Mouse (Mus musculus) forebrain, embryonic 12.5 days (tissue): Measurements from ENCODE around the gene Gm10277. TPM values are rescaled to one million over a fixed set of nuclear protein-coding genes. Genes with fewer than 3 reads are reported as not detected.

ENCODE experiments used
- ATAC-seq: fragments of 200-750 bp; cut with Nextera tagmentation; 2 replicates; pipeline ENCODE4 v1.8.0; 2017; ENCODE audit warnings: moderate TSS enrichment; ENCODE audit not compliant: low FRiP score
- H3K27ac ChIP-seq: fragments of 300-500 bp; sonication (generic); 2 replicates; pipeline ENCODE4 v1.5.1; 2016; ENCODE audit warnings: mild to moderate bottlenecking
- H3K27me3 ChIP-seq: fragments of 300-500 bp; sonication (generic); 2 replicates; pipeline ENCODE4 v1.6.1; 2016; ENCODE audit warnings: mild to moderate bottlenecking
- H3K36me3 ChIP-seq: fragments of 300-500 bp; sonication (generic); replicated peaks from 2 replicates; pipeline ENCODE4 v1.6.1; 2016; ENCODE audit warnings: mild to moderate bottlenecking
- H3K4me1 ChIP-seq: fragments of 300-500 bp; sonication (generic); 2 replicates; pipeline ENCODE4 v1.6.1; 2016
- H3K4me2 ChIP-seq: fragments of 300-500 bp; sonication (generic); 2 replicates; pipeline ENCODE4 v1.6.1; 2016; ENCODE audit warnings: mild to moderate bottlenecking, moderate library complexity
- H3K4me3 ChIP-seq: fragments of 300-500 bp; sonication (generic); replicated peaks from 2 replicates; pipeline ENCODE4 v1.5.1; 2016; ENCODE audit warnings: mild to moderate bottlenecking
- H3K9ac ChIP-seq: fragments of 300-500 bp; sonication (generic); 2 replicates; pipeline ENCODE4 v1.6.1; 2016; ENCODE audit warnings: mild to moderate bottlenecking
- H3K9me3 ChIP-seq: fragments of 300-500 bp; sonication (generic); 2 replicates; pipeline ENCODE4 v1.6.1; 2016
- WGBS: fragments of 180-500 bp; shearing (Covaris S2); methylation state at CpG from one replicate; pipeline ENCODE4 v1.1.7; 2016; 5-methylcytosine and 5-hydroxymethylcytosine counted together
- polyA plus RNA-seq: library from polyadenylated mRNA; unstranded; fragments of >200 nt; fragmentation: Nextera tagmentation; extraction: Ambion mirVana; gene quantifications from 2 replicates; pipeline ENCODE4 v1.2.1, GENCODE M21; 2016

The Gm10277 gene
- polyA plus RNA-seq, 1 experiment from 2014 or later, result 2.9 TPM

- no peak overlapping the region for H3K4me2 ChIP-seq
- peaks cover 61% of the 10 kb centered on the region for H3K36me3 ChIP-seq
- WGBS, result 13% methylated on average over 8 of the region's 8 CpGs
- no peak overlapping the region for H3K27ac ChIP-seq
- no peak overlapping the region for H3K4me3 ChIP-seq
- ATAC-seq, result no peak
- H3K27me3 ChIP-seq, result peaks cover 25% of the 10 kb centered on the region
- H3K4me1 ChIP-seq, result peaks cover 16% of the 10 kb centered on the region
- H3K9me3 ChIP-seq, result no peaks in the 10 kb centered on the region
- H3K9ac ChIP-seq, result no peak overlapping the region
Observed at GRCm38 (mm10) chr11:77821648-77822047, 34.1 kb upstream of the Gm10277 start.

- WGBS, result 22% methylated on average over 3 of the region's 3 CpGs
- 0 out of 2 replicates have a peak, but pooled peaks have one; percentile 58 for ATAC-seq
Observed at GRCm38 (mm10) chr11:77816003-77816402, 28.5 kb upstream of the Gm10277 start.

GRCm38 (mm10) chr11:77813969-77814368 is 26.4 kb upstream of the Gm10277 start:
- H3K27me3 ChIP-seq, result no peaks in the 10 kb centered on the region
- ATAC-seq, result no peak
- peaks cover 22% of the 10 kb centered on the region for H3K36me3 ChIP-seq
- no peak overlapping the region for H3K4me2 ChIP-seq
- WGBS, result 89% methylated on average over 2 of the region's 2 CpGs
- no peak overlapping the region for H3K27ac ChIP-seq
- H3K4me1 ChIP-seq, result peaks cover 4% of the 10 kb centered on the region; the same call in 1 of the 2 replicates
- no peak overlapping the region for H3K9ac ChIP-seq
- H3K9me3 ChIP-seq, result no peaks in the 10 kb centered on the region
- H3K4me3 ChIP-seq, result no peak overlapping the region

More at GRCm38 (mm10) chr11:77816003-77816402, 28.5 kb upstream of the Gm10277 start:
- Histone ChIP-seq H3K36me3 (peaks cover 40% of the 10 kb centered on the region), H3K9me3 (no peaks in the 10 kb centered on the region), H3K4me3 (no peak overlapping the region), H3K27me3 (no peaks in the 10 kb centered on the region), H3K9ac (no peak overlapping the region), H3K4me2 (no peak overlapping the region), H3K4me1 (no peaks in the 10 kb centered on the region), H3K27ac (no peak overlapping the region)

GRCm38 (mm10) chr11:77810018-77810417 is 22.5 kb upstream of the Gm10277 start:
- WGBS, result 93% methylated on average over 6 of the region's 6 CpGs
- no peak for ATAC-seq

GRCm38 (mm10) chr11:77809215-77809614 is 21.7 kb upstream of the Gm10277 start:
- Histone ChIP-seq H3K36me3 (peaks cover 8% of the 10 kb centered on the region; the same call in 1 of the 2 replicates), H3K9ac (no peak overlapping the region), H3K4me2 (no peak overlapping the region), H3K27me3 (no peaks in the 10 kb centered on the region), H3K4me1 (peaks cover 37% of the 10 kb centered on the region), H3K27ac (no peak overlapping the region), H3K9me3 (no peaks in the 10 kb centered on the region), H3K4me3 (no peak overlapping the region)
- ATAC-seq, result no peak
- 71% methylated on average over 4 of the region's 4 CpGs for WGBS

More at GRCm38 (mm10) chr11:77810018-77810417, 22.5 kb upstream of the Gm10277 start:
- H3K27ac ChIP-seq, result no peak overlapping the region
- H3K4me1 ChIP-seq, result peaks cover 34% of the 10 kb centered on the region
- no peak overlapping the region for H3K9ac ChIP-seq
- H3K4me3 ChIP-seq, result no peak overlapping the region
- no peaks in the 10 kb centered on the region for H3K9me3 ChIP-seq
- peaks cover 8% of the 10 kb centered on the region; the same call in 1 of the 2 replicates for H3K36me3 ChIP-seq
- H3K27me3 ChIP-seq, result no peaks in the 10 kb centered on the region
- H3K4me2 ChIP-seq, result no peak overlapping the region

- 6% methylated on average over 5 of the region's 5 CpGs for WGBS
- H3K9ac ChIP-seq, result no peak overlapping the region
- no peak overlapping the region; the same call in 1 of the 2 replicates for H3K4me2 ChIP-seq
- peaks cover 37% of the 10 kb centered on the region for H3K4me1 ChIP-seq
- H3K36me3 ChIP-seq, result peaks cover 8% of the 10 kb centered on the region; the same call in 1 of the 2 replicates
- H3K27ac ChIP-seq, result 0 out of 2 replicates have a peak overlapping the region, but pooled peaks have one; percentile 14
- no peaks in the 10 kb centered on the region for H3K27me3 ChIP-seq
- ATAC-seq, result no peak
- no peaks in the 10 kb centered on the region for H3K9me3 ChIP-seq
- H3K4me3 ChIP-seq, result no peak overlapping the region
Observed at GRCm38 (mm10) chr11:77808051-77808465, 20.5 kb upstream of the Gm10277 start.

GRCm38 (mm10) chr11:77806855-77807254 is 19.3 kb upstream of the Gm10277 start:
- Histone ChIP-seq H3K4me3 (no peak overlapping the region), H3K36me3 (no peaks in the 10 kb centered on the region), H3K27ac (no peak overlapping the region), H3K4me2 (no peak overlapping the region), H3K4me1 (peaks cover 40% of the 10 kb centered on the region), H3K9ac (no peak overlapping the region), H3K27me3 (no peaks in the 10 kb centered on the region), H3K9me3 (no peaks in the 10 kb centered on the region)
- no peak for ATAC-seq
- 85% methylated on average over 6 of the region's 6 CpGs for WGBS

GRCm38 (mm10) chr11:77806218-77806617 is 18.7 kb upstream of the Gm10277 start:
- H3K27me3 ChIP-seq, result no peaks in the 10 kb centered on the region
- H3K36me3 ChIP-seq, result no peaks in the 10 kb centered on the region
- ATAC-seq, result no peak
- H3K27ac ChIP-seq, result 0 out of 2 replicates have a peak overlapping the region, but pooled peaks have one; percentile 16
- peaks cover 43% of the 10 kb centered on the region for H3K4me1 ChIP-seq
- 21% methylated on average over 2 of the region's 2 CpGs for WGBS
- no peak overlapping the region for H3K9ac ChIP-seq
- H3K4me3 ChIP-seq, result no peak overlapping the region
- H3K4me2 ChIP-seq, result no peak overlapping the region
- H3K9me3 ChIP-seq, result no peaks in the 10 kb centered on the region

GRCm38 (mm10) chr11:77802341-77802865 is 14.9 kb upstream of the Gm10277 start:
- no peak overlapping the region for H3K9ac ChIP-seq
- 69% methylated on average over 9 of the region's 9 CpGs for WGBS
- no peak overlapping the region for H3K4me3 ChIP-seq
- H3K9me3 ChIP-seq, result no peaks in the 10 kb centered on the region
- ATAC-seq, result no peak
- H3K4me2 ChIP-seq, result no peak overlapping the region
- H3K4me1 ChIP-seq, result peaks cover 34% of the 10 kb centered on the region
- H3K27ac ChIP-seq, result 0 out of 2 replicates have a peak overlapping the region, but pooled peaks have one; percentile 31
- H3K27me3 ChIP-seq, result no peaks in the 10 kb centered on the region
- H3K36me3 ChIP-seq, result no peaks in the 10 kb centered on the region

- Histone ChIP-seq H3K27me3 (no peaks in the 10 kb centered on the region), H3K4me1 (peaks cover 26% of the 10 kb centered on the region), H3K36me3 (no peaks in the 10 kb centered on the region), H3K4me3 (no peak overlapping the region), H3K27ac (no peak overlapping the region), H3K9ac (no peak overlapping the region), H3K4me2 (no peak overlapping the region), H3K9me3 (no peaks in the 10 kb centered on the region)
- ATAC-seq, result peak; percentile 64; the same call in 1 of the 2 replicates
- 33% methylated on average over 15 of the region's 15 CpGs for WGBS
Observed at GRCm38 (mm10) chr11:77800869-77801701, 13.5 kb upstream of the Gm10277 start.

- no peak for ATAC-seq
- 68% methylated on average over 9 of the region's 9 CpGs for WGBS
- H3K9ac ChIP-seq, result no peak overlapping the region
- H3K27ac ChIP-seq, result peak overlapping the region; percentile 47; the same call in 1 of the 2 replicates
- no peaks in the 10 kb centered on the region for H3K36me3 ChIP-seq
- H3K4me3 ChIP-seq, result no peak overlapping the region
- H3K9me3 ChIP-seq, result no peaks in the 10 kb centered on the region
- no peak overlapping the region for H3K4me2 ChIP-seq
- H3K4me1 ChIP-seq, result peaks cover 25% of the 10 kb centered on the region
- no peaks in the 10 kb centered on the region for H3K27me3 ChIP-seq
Observed at GRCm38 (mm10) chr11:77800491-77800868, 12.9 kb upstream of the Gm10277 start.

- Histone ChIP-seq H3K27me3 (no peaks in the 10 kb centered on the region), H3K4me3 (no peak overlapping the region), H3K4me1 (peaks cover 37% of the 10 kb centered on the region), H3K4me2 (no peak overlapping the region), H3K27ac (no peak overlapping the region), H3K36me3 (no peaks in the 10 kb centered on the region), H3K9ac (no peak overlapping the region), H3K9me3 (no peaks in the 10 kb centered on the region)
- WGBS, result 87% methylated on average over 5 of the region's 5 CpGs
- ATAC-seq, result no peak
Observed at GRCm38 (mm10) chr11:77795216-77795615, 7.7 kb upstream of the Gm10277 start.
